ENCODE assay signal across 9 mouse cellular contexts in genomic region chr9:24291385-24291784, GRCm38 (mm10).
DNase-seq lines count a peak whose midpoint lies in the region; ATAC-seq and TF ChIP-seq lines count a peak whose summit lies in the region.
"Had no signal": no experiment of that assay in that cellular context is flagged by ENCODE, and none has a peak within 500 bp of the region (broad histone marks: within the 10 kb centered on the region; RNA-seq: fewer than 3 reads in every experiment).

No protein-coding gene starts in this region.

- no peaks in the 10 kb centered on the region for H3K9me3 ChIP-seq in hindbrain, postnatal 0 days (ENCODE audit: low read length)
- H3K9me3 ChIP-seq in hindbrain, embryonic 11.5 days (ENCODE audit: control insufficient read depth, low read length): no peaks in the 10 kb centered on the region
- H3K9me3 ChIP-seq: limb, embryonic 15.5 days had no signal

- H3K36me3 ChIP-seq in hindbrain, postnatal 0 days (ENCODE audit: insufficient read depth, low read length): no peaks in the 10 kb centered on the region
- H3K36me3 ChIP-seq in hindbrain, embryonic 11.5 days (ENCODE audit: control insufficient read depth, insufficient read depth, low read length): no peaks in the 10 kb centered on the region
- H3K36me3 ChIP-seq: limb, embryonic 15.5 days had no signal

- no peak overlapping the region for H3K9ac ChIP-seq in hindbrain, postnatal 0 days (replicated peaks; ENCODE audit: low read length)
- no peak overlapping the region for H3K9ac ChIP-seq in hindbrain, embryonic 11.5 days (ENCODE audit: low read depth, low read length)
- H3K9ac ChIP-seq: limb, embryonic 15.5 days had no signal

- no peaks in the 10 kb centered on the region for H3K4me1 ChIP-seq in hindbrain, postnatal 0 days (ENCODE audit: insufficient read depth, low read length)
- no peaks in the 10 kb centered on the region for H3K4me1 ChIP-seq in hindbrain, embryonic 11.5 days (replicated peaks; ENCODE audit: control insufficient read depth, insufficient read depth, low read length)
- H3K4me1 ChIP-seq: limb, embryonic 15.5 days had no signal

- H3K4me2 ChIP-seq in hindbrain, postnatal 0 days (ENCODE audit: low read depth, low read length): no peak overlapping the region
- no peak overlapping the region for H3K4me2 ChIP-seq in hindbrain, embryonic 11.5 days (replicated peaks; ENCODE audit: low read depth, low read length)
- H3K4me2 ChIP-seq: limb, embryonic 15.5 days had no signal

- H3K27ac ChIP-seq in hindbrain, postnatal 0 days: no peak overlapping the region
- no peak overlapping the region for H3K27ac ChIP-seq in hindbrain, embryonic 11.5 days (ENCODE audit: low read depth, low read length)
- H3K27ac ChIP-seq: limb, embryonic 15.5 days had no signal

- no peak overlapping the region for H3K4me3 ChIP-seq in hindbrain, postnatal 0 days (ENCODE audit: low read length)
- H3K4me3 ChIP-seq in hindbrain, embryonic 11.5 days (ENCODE audit: low read depth, low read length): no peak overlapping the region
- H3K4me3 ChIP-seq: limb, embryonic 15.5 days had no signal

- H3K27me3 ChIP-seq in hindbrain, postnatal 0 days (ENCODE audit: insufficient read depth, low read length): no peaks in the 10 kb centered on the region
- no peaks in the 10 kb centered on the region for H3K27me3 ChIP-seq in hindbrain, embryonic 11.5 days (ENCODE audit: control insufficient read depth, insufficient read depth, low read length)
- H3K27me3 ChIP-seq: limb, embryonic 15.5 days had no signal

- peak; percentile 31 for DNase-seq in hindbrain, postnatal 0 days (ENCODE audit: low spot score)
- no peak for DNase-seq in hindbrain, embryonic 11.5 days (ENCODE audit: low spot score)
- peak; percentile 88 for DNase-seq in R1 (ENCODE audit: low read depth, low spot score)
- peak; percentile 21 for DNase-seq in c-Kit-negative CD71-positive TER-119-positive erythroid progenitor cells, embryonic 14.5 days (ENCODE audit: low read depth, low spot score)
- peak; percentile 50 for DNase-seq in lung, postnatal 10 days
- no peak for DNase-seq in thymus, postnatal 0 days (ENCODE audit: low spot score)
- DNase-seq in cerebellum, adult 18-20 months: no peak
- no peak for DNase-seq in layer of hippocampus, adult 9-10 months (ENCODE audit: low spot score)

- no peak for TF ChIP-seq CTCF in hindbrain, postnatal 0 days (IDR thresholded peaks at IDR 0.05; ENCODE audit: low read depth)

- 48% methylated on average over 6 of the region's 6 CpGs for WGBS in hindbrain, postnatal 0 days
- 46% methylated on average over 6 of the region's 6 CpGs for WGBS in hindbrain, embryonic 11.5 days

- ATAC-seq in hindbrain, postnatal 0 days: no peak
- ATAC-seq in hindbrain, embryonic 11.5 days (ENCODE audit: low FRiP score): no peak

Comparison
In these comparisons a context has a peak if more than half of its experiments do, and no peak if none do; other contexts are left out.
1. DNase-seq: peak in hindbrain, postnatal 0 days (single experiment), R1 (single experiment), c-Kit-negative CD71-positive TER-119-positive erythroid progenitor cells, embryonic 14.5 days (single experiment) and lung, postnatal 10 days (single experiment); none in hindbrain, embryonic 11.5 days (single experiment), thymus, postnatal 0 days (single experiment), cerebellum, adult 18-20 months (0 of 2) and layer of hippocampus, adult 9-10 months (single experiment).